Mouse (Mus musculus) forebrain, embryonic 16.5 days (tissue): ENCODE results near the gene Cyp2j7. TPM values are rescaled to one million over a fixed set of nuclear protein-coding genes. Genes with fewer than 3 reads are reported as not detected.

Experiments used
- polyA plus RNA-seq: library from polyadenylated mRNA; unstranded; fragments of >200 nt; fragmentation: Nextera tagmentation; extraction: Ambion mirVana; gene quantifications from 2 replicates; pipeline ENCODE4 v1.2.1, GENCODE M21; 2015

Cyp2j7 gene
- polyA plus RNA-seq, 1 experiment from 2014 or later = not detected

Other genes starting within 250 kb of the Cyp2j7 start
- not detected in 2 replicates for gene Cyp2j13, start 159.1 kb downstream of the Cyp2j7 start, polyA plus RNA-seq
- not detected in 2 replicates for gene Cyp2j12, start 95.5 kb downstream of the Cyp2j7 start, polyA plus RNA-seq
- gene Cyp2j11, start 112.0 kb upstream of the Cyp2j7 start, polyA plus RNA-seq = not detected in 2 replicates